Mouse (Mus musculus) stomach, postnatal 0 days (tissue): ENCODE data around the gene Zdhhc19.

Experiments used
- CTCF ChIP-seq: IDR thresholded peaks from 2 replicates; pipeline ENCODE4 v1.5.1; 2016; ENCODE audit warnings: antibody characterized with exemption, low read depth, mild to moderate bottlenecking, moderate library complexity
- EP300 ChIP-seq: optimal IDR thresholded peaks from 2 replicates; pipeline ENCODE3; 2016; ENCODE audit warnings: antibody characterized with exemption

GRCm38 (mm10) chr16:32563056-32563793, 67.2 kb downstream of the Zdhhc19 start:
- TF ChIP-seq CTCF (no peak), EP300 (no peak)
